Mouse (Mus musculus): Measurements from ENCODE around the gene Gm11938. TPM values are rescaled to one million over a fixed set of nuclear protein-coding genes. Genes with fewer than 3 reads are reported as not detected.
"Not testable (repeated sequence)": the region's sequence is repeated elsewhere in the genome, so short reads cannot be mapped to it uniquely, and the experiment has no call there.

The Gm11938 gene
- polyA plus RNA-seq (2015; fragmentation: Nextera tagmentation; extraction: Ambion mirVana), result not detected in 2 replicates

DNA sequence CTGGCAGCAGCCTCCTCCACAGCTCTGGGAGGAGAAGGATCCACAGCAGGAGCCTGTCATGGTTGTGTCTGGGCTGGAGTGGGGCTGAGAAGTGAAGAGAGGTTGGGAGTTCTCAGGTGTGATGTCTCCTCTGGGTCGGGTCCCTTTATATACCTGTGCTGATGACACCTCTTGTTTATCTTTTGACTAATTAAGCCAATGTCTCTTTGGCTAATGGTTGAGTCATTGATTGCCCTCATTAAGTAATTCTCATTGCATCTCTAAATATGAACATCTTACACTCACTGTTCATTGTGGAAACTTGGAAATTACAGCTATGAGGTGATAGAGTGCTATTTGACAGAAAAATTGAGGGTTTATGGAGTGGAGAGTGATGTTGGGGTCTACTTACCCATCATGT lies at the start of gene Gm11938:
TSS of gene Gm11938 (minus strand) at position 101 of the 400 bp plus-strand sequence.
- not testable (repeated sequence) for H3K4me1 ChIP-seq (replicated peaks; ENCODE audit: control insufficient read depth, insufficient read depth, low read length); H3K27me3 ChIP-seq (replicated peaks; ENCODE audit: control insufficient read depth, insufficient read depth, low read length); H3K4me3 ChIP-seq (replicated peaks; ENCODE audit: low read length); H3K9me3 ChIP-seq (ENCODE audit: control insufficient read depth, low read length); H3K4me2 ChIP-seq (ENCODE audit: low read length); H3K9ac ChIP-seq (replicated peaks; ENCODE audit: low read depth, low read length); H3K27ac ChIP-seq (ENCODE audit: low read length); ATAC-seq; H3K36me3 ChIP-seq (ENCODE audit: control insufficient read depth, insufficient read depth)
- WGBS, result 76% methylated on average over 1 of the region's 1 CpGs

DNA sequence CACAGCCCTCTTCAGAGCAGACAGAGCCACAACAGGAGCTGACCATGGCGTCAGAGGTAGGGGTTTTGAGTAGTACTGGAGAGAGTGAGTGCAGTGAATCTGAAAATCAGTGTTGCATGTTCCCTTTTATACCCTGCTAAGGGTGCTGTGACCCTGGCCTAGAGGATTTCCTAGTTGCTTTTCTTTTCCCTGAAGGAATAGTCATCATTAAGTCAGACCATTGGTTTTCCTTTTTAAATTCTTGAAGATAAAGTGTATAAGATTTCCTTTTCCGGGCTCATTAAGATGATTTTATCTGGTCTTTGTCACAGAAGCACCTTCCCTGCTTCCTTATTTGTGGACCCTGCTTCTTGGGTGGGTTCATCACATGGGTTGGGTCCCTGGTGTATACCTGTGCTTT lies 47.0 kb upstream of the Gm11938 start, which contains the start of gene Gm11555:
TSS of gene Gm11555 (minus strand) at position 101 of the 400 bp plus-strand sequence.
- no peaks in the 10 kb centered on the region for H3K36me3 ChIP-seq (ENCODE audit: control insufficient read depth, insufficient read depth)
- H3K9ac ChIP-seq (replicated peaks; ENCODE audit: low read depth, low read length), result no peak within 1 kb of the TSS
- no peaks in the 10 kb centered on the region for H3K27me3 ChIP-seq (replicated peaks; ENCODE audit: control insufficient read depth, insufficient read depth, low read length)
- no peak within 1 kb of the TSS for H3K27ac ChIP-seq (ENCODE audit: low read length)
- WGBS, result 83% methylated on average over 2 of the region's 2 CpGs
- no peak within 1 kb of the TSS for H3K4me2 ChIP-seq (ENCODE audit: low read length)
- H3K4me3 ChIP-seq (replicated peaks; ENCODE audit: low read length), result no peak within 1 kb of the TSS
- H3K4me1 ChIP-seq (replicated peaks; ENCODE audit: control insufficient read depth, insufficient read depth, low read length), result no peaks in the 10 kb centered on the region
- no peak for ATAC-seq
- H3K9me3 ChIP-seq (ENCODE audit: control insufficient read depth, low read length), result no peaks in the 10 kb centered on the region

DNA sequence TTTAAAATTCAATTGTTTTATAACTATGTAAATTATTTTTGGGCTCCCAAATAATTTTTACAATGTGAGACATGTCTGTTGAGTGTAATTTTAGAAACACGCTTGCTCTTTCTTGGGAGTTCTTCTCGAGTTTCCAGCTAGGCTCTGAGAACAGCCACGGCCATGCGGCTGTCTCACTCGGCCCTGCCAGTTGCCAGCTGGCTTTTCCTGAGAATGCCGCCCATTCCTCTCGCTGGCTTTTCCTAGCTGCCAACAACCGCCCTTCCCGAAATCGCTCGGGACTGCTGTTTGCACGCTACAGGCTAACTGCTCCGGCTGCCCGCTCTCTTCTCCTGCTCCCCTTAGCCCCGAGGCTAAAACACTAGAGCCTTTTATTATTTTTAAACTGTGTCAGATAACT lies 43.3 kb upstream of the Gm11938 start:
- H3K9ac ChIP-seq (replicated peaks; ENCODE audit: low read depth, low read length), result no peak overlapping the region
- H3K27me3 ChIP-seq (replicated peaks; ENCODE audit: control insufficient read depth, insufficient read depth, low read length), result no peaks in the 10 kb centered on the region
- 82% methylated on average over 15 of the region's 15 CpGs for whole genome bisulfite sequencing
- no peaks in the 10 kb centered on the region for H3K9me3 ChIP-seq (ENCODE audit: control insufficient read depth, low read length)
- H3K4me3 ChIP-seq (replicated peaks; ENCODE audit: low read length), result no peak overlapping the region
- ATAC-seq, result no peak
- no peaks in the 10 kb centered on the region for H3K36me3 ChIP-seq (ENCODE audit: control insufficient read depth, insufficient read depth)
- no peak overlapping the region for H3K4me2 ChIP-seq (ENCODE audit: low read length)
- no peak overlapping the region for H3K27ac ChIP-seq (ENCODE audit: low read length)
- H3K4me1 ChIP-seq (replicated peaks; ENCODE audit: control insufficient read depth, insufficient read depth, low read length), result no peaks in the 10 kb centered on the region

DNA sequence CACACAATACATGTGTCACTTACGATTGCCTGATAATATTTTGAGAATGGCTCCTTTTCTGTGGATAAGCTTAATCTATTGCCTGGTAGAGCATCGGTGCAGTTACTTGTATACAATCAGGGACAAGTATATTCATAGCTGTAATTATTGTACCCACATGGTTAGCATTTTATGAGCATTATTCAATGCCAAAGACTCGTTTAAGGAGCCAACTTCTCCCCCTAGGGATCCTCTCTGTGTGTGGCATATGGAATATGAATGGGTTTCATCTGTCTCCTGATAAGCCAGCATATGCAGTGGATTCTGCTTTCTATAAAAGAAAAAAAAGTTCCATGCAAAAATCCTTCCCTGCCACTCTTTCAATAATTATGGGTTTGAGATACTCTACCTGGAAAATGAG lies 41.2 kb upstream of the Gm11938 start:
- no peaks in the 10 kb centered on the region for H3K9me3 ChIP-seq (ENCODE audit: control insufficient read depth, low read length)
- no peak overlapping the region for H3K27ac ChIP-seq (ENCODE audit: low read length)
- H3K4me3 ChIP-seq (replicated peaks; ENCODE audit: low read length), result no peak overlapping the region
- H3K36me3 ChIP-seq (ENCODE audit: control insufficient read depth, insufficient read depth), result no peaks in the 10 kb centered on the region
- no peak overlapping the region for H3K4me2 ChIP-seq (ENCODE audit: low read length)
- 50% methylated on average over 3 of the region's 3 CpGs for WGBS
- peak; percentile 58 for ATAC-seq
- no peaks in the 10 kb centered on the region for H3K27me3 ChIP-seq (replicated peaks; ENCODE audit: control insufficient read depth, insufficient read depth, low read length)
- no peaks in the 10 kb centered on the region for H3K4me1 ChIP-seq (replicated peaks; ENCODE audit: control insufficient read depth, insufficient read depth, low read length)
- H3K9ac ChIP-seq (replicated peaks; ENCODE audit: low read depth, low read length), result no peak overlapping the region

DNA sequence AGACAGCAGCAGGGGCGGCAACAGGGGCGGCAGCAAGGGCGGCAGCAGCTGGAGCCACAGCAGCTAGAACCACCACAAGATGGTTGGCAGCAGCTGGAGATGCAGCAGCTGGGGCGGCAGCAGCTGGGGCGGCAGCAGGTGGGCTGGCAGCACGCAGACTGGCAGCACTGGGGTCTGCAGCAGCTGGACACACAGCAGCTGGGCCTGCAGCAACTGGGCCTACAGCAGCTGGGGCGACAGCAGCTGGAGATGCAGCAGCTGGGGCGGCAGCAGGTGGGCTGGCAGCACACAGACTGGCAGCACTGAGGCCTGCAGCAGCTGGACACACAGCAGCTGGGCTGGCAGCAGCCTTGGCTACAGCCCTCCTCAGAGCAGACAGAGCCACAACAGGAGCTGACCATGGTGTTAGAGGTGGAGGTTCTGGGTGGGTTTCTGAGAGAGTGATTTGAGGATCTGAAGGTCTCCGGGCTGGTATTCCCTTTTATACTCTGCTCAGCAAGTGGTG lies 40.6 kb upstream of the Gm11938 start, which contains the start of gene Krtap4-7:
TSS of gene Krtap4-7 (minus strand) at position 455 of the 505 bp plus-strand sequence.
- H3K4me2 ChIP-seq (ENCODE audit: low read length); H3K4me3 ChIP-seq (replicated peaks; ENCODE audit: low read length); H3K27ac ChIP-seq (ENCODE audit: low read length); H3K9me3 ChIP-seq (ENCODE audit: control insufficient read depth, low read length); H3K9ac ChIP-seq (replicated peaks; ENCODE audit: low read depth, low read length); H3K36me3 ChIP-seq (ENCODE audit: control insufficient read depth, insufficient read depth); H3K27me3 ChIP-seq (replicated peaks; ENCODE audit: control insufficient read depth, insufficient read depth, low read length); ATAC-seq; H3K4me1 ChIP-seq (replicated peaks; ENCODE audit: control insufficient read depth, insufficient read depth, low read length): not testable (repeated sequence)
- WGBS, result 86% methylated on average over 9 of the region's 9 CpGs

DNA sequence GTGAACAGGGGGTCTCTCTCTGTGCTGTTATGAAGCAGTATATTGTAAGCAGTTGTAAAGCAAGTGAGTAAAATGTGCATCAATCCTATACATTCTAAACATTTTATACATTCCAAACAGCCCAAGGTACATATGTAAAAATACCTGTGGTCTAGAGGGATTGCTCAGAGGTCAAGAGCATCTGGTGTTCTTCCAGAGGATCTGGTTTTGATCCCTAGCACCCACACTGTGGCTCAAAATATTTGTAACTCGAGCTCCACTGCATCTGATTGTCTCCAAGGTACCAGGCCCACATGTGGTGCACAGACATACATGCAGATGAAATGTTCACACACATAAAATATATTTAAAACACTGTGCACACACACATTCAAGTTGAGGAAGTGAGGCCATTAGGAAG lies 37.8 kb upstream of the Gm11938 start:
- H3K36me3 ChIP-seq (ENCODE audit: control insufficient read depth, insufficient read depth), result no peaks in the 10 kb centered on the region
- no peak for ATAC-seq
- WGBS, result 53% methylated on average over 1 of the region's 1 CpGs
- no peaks in the 10 kb centered on the region for H3K9me3 ChIP-seq (ENCODE audit: control insufficient read depth, low read length)
- no peak overlapping the region for H3K4me3 ChIP-seq (replicated peaks; ENCODE audit: low read length)
- no peak overlapping the region for H3K27ac ChIP-seq (ENCODE audit: low read length)
- H3K4me2 ChIP-seq (ENCODE audit: low read length), result no peak overlapping the region
- H3K9ac ChIP-seq (replicated peaks; ENCODE audit: low read depth, low read length), result no peak overlapping the region
- no peaks in the 10 kb centered on the region for H3K27me3 ChIP-seq (replicated peaks; ENCODE audit: control insufficient read depth, insufficient read depth, low read length)
- no peaks in the 10 kb centered on the region for H3K4me1 ChIP-seq (replicated peaks; ENCODE audit: control insufficient read depth, insufficient read depth, low read length)

DNA sequence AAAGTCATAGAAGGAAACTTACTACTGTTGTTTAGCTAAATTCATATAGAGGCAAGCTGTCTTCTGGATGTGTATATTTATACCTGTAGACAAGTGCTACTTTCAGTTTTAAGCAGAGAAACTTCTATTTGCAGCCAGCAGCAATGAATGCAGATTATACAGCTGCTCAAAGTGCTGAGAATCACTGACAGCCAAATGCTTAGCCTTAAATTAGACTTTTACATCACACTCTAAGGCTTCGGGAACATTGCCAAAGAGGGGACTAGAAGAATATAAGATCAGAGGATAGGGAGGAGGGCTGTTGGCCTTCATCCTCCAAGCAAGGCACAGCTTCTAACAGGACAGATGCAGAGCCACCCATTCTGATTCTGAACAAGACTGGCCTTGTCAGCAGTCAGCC lies 34.0 kb upstream of the Gm11938 start:
- Histone ChIP-seq H3K9me3 (ENCODE audit: control insufficient read depth, low read length) (no peaks in the 10 kb centered on the region), H3K4me3 (replicated peaks; ENCODE audit: low read length) (no peak overlapping the region), H3K4me2 (ENCODE audit: low read length) (no peak overlapping the region), H3K27me3 (replicated peaks; ENCODE audit: control insufficient read depth, insufficient read depth, low read length) (no peaks in the 10 kb centered on the region), H3K9ac (replicated peaks; ENCODE audit: low read depth, low read length) (no peak overlapping the region), H3K36me3 (ENCODE audit: control insufficient read depth, insufficient read depth) (no peaks in the 10 kb centered on the region), H3K4me1 (replicated peaks; ENCODE audit: control insufficient read depth, insufficient read depth, low read length) (no peaks in the 10 kb centered on the region), H3K27ac (ENCODE audit: low read length) (no peak overlapping the region)
- ATAC-seq, result no peak
- 68% methylated on average over 1 of the region's 1 CpGs for WGBS

DNA sequence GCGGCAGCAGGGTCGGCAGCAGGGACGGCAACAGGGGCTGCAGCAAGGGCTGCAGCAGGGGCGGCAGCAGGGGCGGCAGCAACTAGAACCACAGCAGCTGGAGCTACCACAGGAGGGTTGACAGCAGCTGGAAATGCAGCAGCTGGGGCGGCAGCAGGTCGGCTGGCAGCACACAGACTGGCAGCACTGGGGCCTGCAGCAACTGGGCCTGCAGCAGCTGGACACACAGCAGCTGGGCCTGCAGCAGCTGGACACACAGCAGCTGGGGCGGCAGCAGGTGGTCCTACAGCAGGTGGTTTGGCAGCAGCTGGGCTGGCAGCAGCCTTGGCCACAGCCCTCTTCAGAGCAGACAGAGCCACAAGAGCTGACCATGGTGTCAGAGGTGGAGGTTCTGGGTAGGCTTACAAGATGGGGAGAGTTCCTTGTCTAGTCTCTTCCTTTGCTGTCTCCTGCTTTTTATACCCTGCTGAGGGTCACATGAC lies 31.6 kb upstream of the Gm11938 start, which contains the start of gene Krtap4-2:
TSS of gene Krtap4-2 (minus strand) at position 432 of the 482 bp plus-strand sequence.
- Histone ChIP-seq H3K9me3 (ENCODE audit: control insufficient read depth, low read length) (no peaks in the 10 kb centered on the region), H3K4me3 (replicated peaks; ENCODE audit: low read length) (no peak within 1 kb of the TSS), H3K36me3 (ENCODE audit: control insufficient read depth, insufficient read depth) (no peaks in the 10 kb centered on the region), H3K9ac (replicated peaks; ENCODE audit: low read depth, low read length) (no peak within 1 kb of the TSS), H3K27me3 (replicated peaks; ENCODE audit: control insufficient read depth, insufficient read depth, low read length) (no peaks in the 10 kb centered on the region), H3K27ac (ENCODE audit: low read length) (no peak within 1 kb of the TSS), H3K4me1 (replicated peaks; ENCODE audit: control insufficient read depth, insufficient read depth, low read length) (no peaks in the 10 kb centered on the region), H3K4me2 (ENCODE audit: low read length) (no peak within 1 kb of the TSS)
- ATAC-seq, result no peak
- 38% methylated on average over 8 of the region's 8 CpGs for WGBS

DNA sequence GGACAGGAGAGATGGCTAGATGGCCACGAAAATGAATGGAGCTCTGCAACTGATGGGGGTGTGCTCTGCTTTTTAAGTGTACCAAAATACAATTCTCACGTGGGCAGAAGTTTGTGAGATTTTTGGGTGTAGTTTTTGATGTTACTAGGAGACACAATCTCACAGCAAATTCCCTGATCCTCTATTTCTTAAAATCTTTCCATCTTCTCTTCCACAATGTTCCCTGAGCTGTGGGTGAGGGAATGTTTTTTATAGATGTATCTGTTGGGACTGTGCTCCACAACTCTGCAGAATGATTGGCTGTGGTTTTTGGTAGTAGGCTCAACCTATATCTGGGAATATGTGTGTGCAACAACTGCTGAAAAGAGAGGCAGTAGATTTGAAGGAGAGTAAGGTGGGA lies 30.2 kb upstream of the Gm11938 start:
- Histone ChIP-seq H3K4me3 (replicated peaks; ENCODE audit: low read length) (no peak overlapping the region), H3K9ac (replicated peaks; ENCODE audit: low read depth, low read length) (no peak overlapping the region), H3K4me1 (replicated peaks; ENCODE audit: control insufficient read depth, insufficient read depth, low read length) (no peaks in the 10 kb centered on the region), H3K27me3 (replicated peaks; ENCODE audit: control insufficient read depth, insufficient read depth, low read length) (no peaks in the 10 kb centered on the region), H3K9me3 (ENCODE audit: control insufficient read depth, low read length) (no peaks in the 10 kb centered on the region), H3K36me3 (ENCODE audit: control insufficient read depth, insufficient read depth) (no peaks in the 10 kb centered on the region), H3K27ac (ENCODE audit: low read length) (no peak overlapping the region), H3K4me2 (ENCODE audit: low read length) (no peak overlapping the region)
- 78% methylated on average over 2 of the region's 2 CpGs for WGBS
- no peak for ATAC-seq

DNA sequence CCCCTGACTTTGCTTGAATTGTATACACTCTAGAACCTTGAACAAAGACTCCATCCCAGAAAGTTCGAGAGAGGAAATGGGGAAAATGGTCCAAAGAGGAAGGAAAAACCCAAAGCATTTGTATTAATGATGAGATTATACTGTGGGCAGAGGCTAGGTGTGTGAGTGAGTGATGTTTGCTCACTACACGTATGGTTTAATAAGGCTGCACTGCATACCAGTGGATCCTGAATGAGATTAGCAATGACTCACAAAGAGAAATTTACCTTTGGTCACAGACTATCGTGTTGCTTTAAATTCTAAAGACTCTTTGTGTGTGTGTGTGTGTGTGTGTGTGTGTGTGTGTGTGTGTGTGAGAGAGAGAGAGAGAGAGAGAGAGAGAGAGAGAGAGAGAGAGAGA lies 27.8 kb upstream of the Gm11938 start:
- H3K27ac ChIP-seq (ENCODE audit: low read length), result no peak overlapping the region
- no peak overlapping the region for H3K9ac ChIP-seq (replicated peaks; ENCODE audit: low read depth, low read length)
- no peaks in the 10 kb centered on the region for H3K27me3 ChIP-seq (replicated peaks; ENCODE audit: control insufficient read depth, insufficient read depth, low read length)
- no peak for ATAC-seq
- no peak overlapping the region for H3K4me3 ChIP-seq (replicated peaks; ENCODE audit: low read length)
- no peak overlapping the region for H3K4me2 ChIP-seq (ENCODE audit: low read length)
- 70% methylated on average over 3 of the region's 3 CpGs for whole genome bisulfite sequencing
- no peaks in the 10 kb centered on the region for H3K9me3 ChIP-seq (ENCODE audit: control insufficient read depth, low read length)
- H3K36me3 ChIP-seq (ENCODE audit: control insufficient read depth, insufficient read depth), result no peaks in the 10 kb centered on the region
- H3K4me1 ChIP-seq (replicated peaks; ENCODE audit: control insufficient read depth, insufficient read depth, low read length), result no peaks in the 10 kb centered on the region
